Mouse (Mus musculus): ENCODE results near the gene Syna.

Syna gene

GRCm38 (mm10) chr5:134560071-134560449 is at the start of gene Syna:
TSS of gene Syna (minus strand) at chr5:134560171.
- no peak for DNase-seq (ENCODE audit: low read depth)

GRCm38 (mm10) chr5:134607121-134607520 is 47.1 kb upstream of the Syna start:
- DNase-seq (ENCODE audit: low read depth) = no peak

- DNase-seq (ENCODE audit: low read depth) = no peak
These were observed 46.3 kb upstream of the Syna start for GRCm38 (mm10) chr5:134606314-134606713.

- DNase-seq (ENCODE audit: low read depth) = no peak
These were observed 44.4 kb upstream of the Syna start for GRCm38 (mm10) chr5:134604376-134604775.

- no peak for DNase-seq (ENCODE audit: low read depth)
These were observed 37.7 kb upstream of the Syna start for GRCm38 (mm10) chr5:134597711-134598110.

- DNase-seq (ENCODE audit: low read depth) = no peak
These were observed 33.1 kb upstream of the Syna start for GRCm38 (mm10) chr5:134593093-134593492.

GRCm38 (mm10) chr5:134592026-134592581 is 32.1 kb upstream of the Syna start:
- DNase-seq (ENCODE audit: low read depth) = no peak

GRCm38 (mm10) chr5:134589900-134590299 is 29.9 kb upstream of the Syna start:
- no peak for DNase-seq (ENCODE audit: low read depth)

GRCm38 (mm10) chr5:134584798-134585197 is 24.8 kb upstream of the Syna start:
- no peak for DNase-seq (ENCODE audit: low read depth)

- no peak for DNase-seq (ENCODE audit: low read depth)
These were observed 23.9 kb upstream of the Syna start for GRCm38 (mm10) chr5:134583884-134584213.

- DNase-seq (ENCODE audit: low read depth) = no peak
These were observed 23.3 kb upstream of the Syna start for GRCm38 (mm10) chr5:134583006-134583883.

GRCm38 (mm10) chr5:134582221-134582907 is 22.4 kb upstream of the Syna start:
- peak; percentile 79 for DNase-seq (ENCODE audit: low read depth)

GRCm38 (mm10) chr5:134581146-134581545 is 21.2 kb upstream of the Syna start, which contains the start of gene Rfc2:
TSS of gene Rfc2 (plus strand) at chr5:134581366.
- DNase-seq (ENCODE audit: low read depth) = no peak

GRCm38 (mm10) chr5:134579135-134579534 is 19.2 kb upstream of the Syna start:
- no peak for DNase-seq (ENCODE audit: low read depth)

GRCm38 (mm10) chr5:134577534-134577933 is 17.6 kb upstream of the Syna start:
- DNase-seq (ENCODE audit: low read depth) = no peak

- DNase-seq (ENCODE audit: low read depth) = no peak
These were observed 16.7 kb upstream of the Syna start for GRCm38 (mm10) chr5:134576517-134577220.

- DNase-seq (ENCODE audit: low read depth) = no peak
These were observed 15.9 kb upstream of the Syna start for GRCm38 (mm10) chr5:134575833-134576232.

GRCm38 (mm10) chr5:134572508-134573214 is 12.7 kb upstream of the Syna start:
- no peak for DNase-seq (ENCODE audit: low read depth)

GRCm38 (mm10) chr5:134571730-134572507 is 11.9 kb upstream of the Syna start:
- peak; percentile 54 for DNase-seq (ENCODE audit: low read depth)

GRCm38 (mm10) chr5:134568964-134569491 is 9.1 kb upstream of the Syna start:
- DNase-seq (ENCODE audit: low read depth) = no peak

- DNase-seq (ENCODE audit: low read depth) = no peak
These were observed 8.1 kb upstream of the Syna start for GRCm38 (mm10) chr5:134568030-134568429.
